Mouse (Mus musculus) left cerebral cortex, postnatal 14 days (tissue): ENCODE data around the gene Olfr71. TPM values are rescaled to one million over a fixed set of nuclear protein-coding genes. Genes with fewer than 3 reads are reported as not detected.

Source experiments
- DNase-seq, 2 experiments: peaks; one replicate each; pipeline ENCODE4 v3.0.0; 2021 to 2022; ENCODE audit warnings: low spot score in 2 of 2, mixed read lengths in 1 of 2
- intact Hi-C: fragments of 180-260 bp; cut with DNase I; formaldehyde crosslinking; loops from one replicate; pipeline ENCODE4 v1.15.1; 2025
- total RNA-seq, 2 experiments: library from RNA; stranded (reverse); gene quantifications; 2 replicates each; pipeline ENCODE4 v1.2.3; 2021

Olfr71 gene
- total RNA-seq, 2 experiments from 2014 or later, result not detected

DNA sequence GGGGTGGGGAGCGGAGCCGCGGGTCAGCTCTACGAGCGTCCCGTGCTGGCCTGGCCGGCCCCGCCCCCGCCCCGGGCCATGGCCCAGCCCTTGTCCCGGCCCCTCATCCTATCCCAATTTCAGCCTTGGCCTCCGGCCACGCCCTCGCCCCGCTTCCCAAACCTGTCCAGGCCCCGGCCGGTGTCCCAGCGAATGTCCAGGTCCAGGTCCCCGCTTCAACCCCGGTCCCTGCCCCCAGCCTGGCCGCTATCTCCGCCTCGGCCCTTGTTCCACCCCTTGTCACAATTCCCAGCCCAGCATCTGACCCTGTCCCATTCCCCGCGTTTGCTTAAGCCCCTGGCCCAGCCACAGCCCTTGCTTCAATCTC, 40.6 kb downstream of the Olfr71 start:
- intact Hi-C loops, result no loop called here
- DNase-seq, result peak in 1 of 2 experiments; percentile 36

DNA sequence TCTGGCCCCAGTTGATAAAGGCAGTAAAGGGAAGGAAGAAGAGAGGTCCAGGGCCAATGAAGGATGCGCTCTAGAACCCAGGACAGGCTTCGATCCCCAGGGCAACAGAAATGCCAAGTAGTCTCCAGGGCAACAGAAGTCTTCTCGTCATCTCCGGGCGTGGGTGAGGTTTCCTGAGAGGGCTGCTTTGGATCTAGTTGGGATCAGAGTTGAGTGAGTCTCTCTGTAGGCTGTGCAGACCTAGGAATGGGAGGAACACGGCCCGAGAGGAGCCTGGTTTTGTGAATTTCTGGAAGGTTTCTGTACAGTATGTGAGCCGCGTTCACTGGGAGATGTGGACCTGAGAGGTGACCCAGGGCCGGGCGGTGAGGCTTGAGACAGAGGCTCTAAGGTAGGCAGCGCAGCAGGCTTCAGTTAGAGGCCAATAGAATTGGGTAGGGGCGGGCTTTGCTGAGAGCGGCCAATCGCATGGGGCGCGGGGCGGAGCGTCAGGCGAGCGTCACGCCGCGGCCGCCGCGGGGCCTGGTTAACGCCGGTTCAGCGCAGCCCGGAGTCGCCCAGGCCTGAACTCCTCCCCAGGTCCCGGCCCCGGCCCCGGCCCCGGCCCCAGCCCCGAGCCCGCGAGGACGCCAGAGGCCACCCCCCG, 41.1 kb downstream of the Olfr71 start, which contains the start of the genes Tmem8b and Fam221b:
Gene Tmem8b, plus strand, starts transcription at position 190 of the 646 bp plus-strand sequence.
Gene Fam221b, minus strand, starts transcription at position 364 of the 646 bp plus-strand sequence.
- intact Hi-C loops, result no loop called here

DNA sequence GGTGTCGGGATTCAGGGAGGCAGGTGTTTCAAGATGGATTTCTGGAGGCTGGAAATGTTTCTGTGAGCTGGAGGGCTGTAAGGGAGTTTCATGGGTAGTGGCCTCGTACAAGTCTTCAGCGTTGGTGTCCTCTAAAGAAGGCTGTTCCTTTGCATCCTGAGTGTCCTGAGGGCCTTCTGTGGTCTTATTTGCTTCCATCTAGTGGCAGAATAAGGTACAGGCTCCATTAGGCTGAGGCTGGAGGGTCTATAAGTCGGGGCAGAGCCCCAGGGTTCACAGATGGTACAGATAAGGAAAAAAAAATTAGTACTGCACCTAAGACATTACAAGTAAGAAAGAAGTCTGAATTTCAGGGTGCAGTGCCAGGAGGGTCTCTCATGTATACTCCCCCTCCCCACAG, 43.6 kb downstream of the Olfr71 start:
- intact Hi-C loops, result loop anchor here (1.0 kb wide), 1 partner anchor 36 kb away; no protein-coding TSS in a partner anchor
- DNase-seq, result peak in 1 of 2 experiments; percentile 31

More for the DNA sequence above, 41.1 kb downstream of the Olfr71 start, which contains the start of the genes Tmem8b and Fam221b:
- DNase-seq, result peak; percentile 88 to 90

DNA sequence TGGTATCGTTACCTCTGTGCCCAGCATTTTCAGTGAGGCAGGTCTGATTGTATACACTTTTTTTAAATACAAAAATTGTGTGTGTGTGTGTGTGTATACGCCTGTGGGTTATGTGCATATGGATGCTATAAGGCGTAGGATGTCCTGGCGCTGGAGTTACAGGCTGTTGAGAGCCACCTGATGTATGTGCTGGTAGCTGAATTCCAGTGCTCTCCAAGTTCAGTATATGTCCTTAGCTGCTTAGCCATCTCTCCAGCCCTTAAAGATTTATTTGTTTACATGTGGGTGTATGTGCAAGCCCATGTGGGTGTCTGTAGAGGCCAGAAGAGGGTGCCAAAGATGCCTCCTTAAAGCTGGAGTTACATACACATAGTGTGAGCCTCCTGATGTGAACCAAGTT, 52.9 kb downstream of the Olfr71 start:
- peak in 1 of 2 experiments; percentile 51 for DNase-seq
- intact Hi-C loops, result no loop called here

DNA sequence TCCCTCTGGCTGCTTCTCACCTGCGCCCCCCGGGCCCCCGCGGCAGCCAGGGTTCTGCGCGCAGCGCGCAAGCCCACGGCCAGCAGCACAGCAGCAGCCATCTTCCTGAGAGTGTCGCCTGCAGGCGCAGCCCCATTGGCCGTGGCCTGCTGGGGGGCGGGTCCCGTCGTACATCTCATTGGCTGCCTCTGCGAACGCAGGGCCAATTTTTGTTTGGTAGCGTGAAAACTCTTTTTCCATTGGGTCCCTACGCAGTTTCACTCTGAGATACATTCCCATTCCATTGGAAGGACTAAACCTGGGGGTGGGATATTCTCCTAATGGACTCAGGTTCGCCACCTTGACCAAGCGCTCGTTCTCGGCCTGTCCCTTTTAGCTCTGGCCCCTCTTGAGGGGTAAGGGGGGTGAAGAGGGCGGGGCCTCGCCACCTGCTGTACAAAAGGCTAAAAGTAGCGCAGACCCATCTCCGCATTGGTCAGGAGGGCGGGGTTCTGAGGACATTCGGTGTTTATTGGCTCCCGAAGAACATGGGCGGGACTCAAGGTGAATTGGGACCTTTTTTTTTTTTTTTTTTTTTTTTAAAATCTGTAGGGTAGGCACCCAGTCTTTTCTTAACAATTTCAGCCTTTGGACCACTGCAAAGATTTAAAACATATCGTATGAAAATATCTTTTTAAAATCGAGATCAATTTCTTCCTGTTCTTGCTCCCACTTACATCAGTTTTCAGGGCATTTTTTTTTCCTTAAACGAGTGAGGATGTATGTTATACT, 53.5 kb downstream of the Olfr71 start, which contains the start of gene Hint2:
Gene Hint2, minus strand, starts transcription at position 128 of the 771 bp plus-strand sequence.
- DNase-seq, result peak; percentile 95 to 98
- intact Hi-C loops, result no loop called here

DNA sequence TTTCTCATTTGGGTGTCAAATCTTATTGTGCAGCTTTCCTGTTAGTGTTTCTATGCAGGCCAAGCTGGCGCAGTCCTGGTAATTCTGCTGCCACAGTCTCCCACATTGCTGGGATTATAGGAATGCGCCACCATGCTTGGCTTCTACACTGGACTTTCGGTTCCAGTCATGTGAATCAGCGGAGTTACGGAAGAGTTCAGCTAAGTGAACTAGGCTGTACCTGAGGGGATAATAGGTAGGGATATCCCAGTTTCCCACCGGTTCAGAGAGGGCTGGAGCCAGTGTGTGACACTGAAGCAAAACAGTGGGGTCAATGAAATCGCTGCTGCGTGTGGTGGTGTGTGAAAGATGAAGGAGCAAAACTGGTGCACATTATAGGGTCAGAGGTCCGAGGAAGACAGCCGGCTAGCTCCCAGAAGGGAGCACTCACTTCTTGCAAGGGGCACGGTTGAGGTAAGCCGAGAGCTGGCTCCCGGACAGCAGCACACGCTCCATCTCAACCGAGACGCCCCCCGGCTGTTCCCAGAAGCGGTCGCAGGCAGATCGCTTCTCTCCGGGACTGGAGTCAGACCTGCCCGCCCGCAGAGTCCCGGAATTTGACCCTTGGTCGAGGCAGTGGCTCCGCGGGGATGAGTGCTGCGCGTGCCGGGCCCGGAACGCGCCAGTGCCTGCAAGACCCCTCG, 54.3 kb downstream of the Olfr71 start:
- DNase-seq, result no peak
- intact Hi-C loops, result no loop called here

Other genes with a start within 250 kb of the Olfr71 start
- not detected for gene Sit1, start 226.5 kb downstream of the Olfr71 start, total RNA-seq
- gene Ccdc107, start 217.4 kb downstream of the Olfr71 start, total RNA-seq, result 10 to 100 TPM; 23.0 to 29.0 TPM
- gene Arhgef39, start 210.6 kb downstream of the Olfr71 start, total RNA-seq, result 1 to 10 TPM; 1.4 to 2.1 TPM
- under 1 TPM; 0.27 to 0.44 TPM for gene Car9, start 203.3 kb downstream of the Olfr71 start, total RNA-seq
- gene Tpm2, start 186.5 kb downstream of the Olfr71 start, total RNA-seq, result 1 to 10 TPM; 6.0 to 7.6 TPM
- 10 to 100 TPM; 68.9 to 69.2 TPM for gene Creb3, start 147.9 kb downstream of the Olfr71 start, total RNA-seq
- gene Tln1, start 147.6 kb downstream of the Olfr71 start, total RNA-seq, result 10 to 100 TPM; 53.6 to 60.4 TPM
- 10 to 100 TPM; 47.7 to 56.3 TPM for gene Rgp1, start 131.5 kb downstream of the Olfr71 start, total RNA-seq
- gene Gba2, start 131.4 kb downstream of the Olfr71 start, total RNA-seq, result 10 to 100 TPM; 67.8 to 71.5 TPM
- gene Msmp, start 125.8 kb downstream of the Olfr71 start, total RNA-seq, result not detected
- gene Npr2, start 78.3 kb downstream of the Olfr71 start, total RNA-seq, result 10 to 100 TPM; 38.5 to 43.3 TPM
- gene Spag8, start 56.7 kb downstream of the Olfr71 start, total RNA-seq, result under 1 TPM; 0.68 to 0.75 TPM
- 10 to 100 TPM; 32.7 to 36.7 TPM for gene Hint2, start 53.8 kb downstream of the Olfr71 start, total RNA-seq
- 10 to 100 TPM; 66.6 to 75.5 TPM for gene Tmem8b, start 41.3 kb downstream of the Olfr71 start, total RNA-seq
- 1 to 10 TPM; 1.3 to 1.8 TPM for gene Fam221b, start 41.1 kb downstream of the Olfr71 start, total RNA-seq
- gene Olfr70, start 9.4 kb downstream of the Olfr71 start, total RNA-seq, result not detected
- under 1 TPM; 0.64 to 0.68 TPM for gene Hrct1, start 16.9 kb upstream of the Olfr71 start, total RNA-seq
- gene Spaar, start 19.8 kb upstream of the Olfr71 start, total RNA-seq, result under 1 TPM; 0.48 to 0.53 TPM
- not detected for gene Olfr159, start 60.8 kb upstream of the Olfr71 start, total RNA-seq
- gene Olfr156, start 113.6 kb upstream of the Olfr71 start, total RNA-seq, result not detected
- not detected for gene Olfr157, start 129.9 kb upstream of the Olfr71 start, total RNA-seq
- not detected for gene Olfr155, start 141.3 kb upstream of the Olfr71 start, total RNA-seq
- gene Reck, start 165.3 kb upstream of the Olfr71 start, total RNA-seq, result 1 to 10 TPM; 5.6 to 7.3 TPM
- gene Glipr2, start 247.1 kb upstream of the Olfr71 start, total RNA-seq, result 1 to 10 TPM; 1.7 to 2.0 TPM